Mouse (Mus musculus) testis, adult 2 months (tissue): Measurements from ENCODE around the gene Kcnq1.

Source experiments
- CTCF ChIP-seq: fragments of 200-500 bp; IDR thresholded peaks from 2 replicates; pipeline ENCODE4 v1.5.1; 2012; ENCODE audit warnings: low read depth, mild to moderate bottlenecking, inconsistent platforms, low read length, moderate library complexity; ENCODE audit not compliant: control insufficient read depth, insufficient read depth, insufficient replicate concordance
- POLR2A ChIP-seq: fragments of 200-500 bp; IDR thresholded peaks from 2 replicates; pipeline ENCODE4 v1.6.1; 2012; ENCODE audit warnings: low read depth, mild to moderate bottlenecking, inconsistent platforms, low read length, moderate library complexity; ENCODE audit not compliant: control insufficient read depth

DNA sequence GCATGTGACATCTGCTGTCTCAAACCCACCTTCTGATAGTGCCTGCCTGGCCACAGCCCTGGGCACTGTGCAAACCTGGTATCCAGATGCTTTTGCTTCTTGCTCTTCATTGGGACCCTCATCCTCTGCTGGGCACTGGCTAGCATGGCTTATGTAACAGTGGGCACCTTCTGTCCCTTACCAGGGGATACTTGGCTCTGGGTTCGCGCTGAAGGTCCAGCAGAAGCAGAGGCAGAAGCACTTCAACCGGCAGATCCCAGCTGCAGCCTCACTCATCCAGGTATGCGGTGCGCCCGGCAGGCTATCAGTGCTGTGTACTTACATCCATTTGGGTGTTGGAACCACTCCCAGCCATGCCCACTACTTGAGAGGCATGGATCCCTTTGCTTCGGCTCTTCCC, 86.2 kb downstream of the Kcnq1 start:
- no peak for TF ChIP-seq POLR2A
- TF ChIP-seq CTCF: no peak
